Mouse (Mus musculus): ENCODE data around the gene Ptprf. TPM values are rescaled to one million over a fixed set of nuclear protein-coding genes. Genes with fewer than 3 reads are reported as not detected.

The Ptprf gene
- total RNA-seq, 2 experiments from 2014 or later = not detected

- no peak for ATAC-seq (replicated peaks; ENCODE audit: low FRiP score, low TSS enrichment, poor library complexity, severe bottlenecking)
Measured at GRCm38 (mm10) chr4:118289266-118289665, 1.9 kb downstream of the Ptprf start.

GRCm38 (mm10) chr4:118288531-118288930 lies 2.7 kb downstream of the Ptprf start:
- no peak for ATAC-seq (replicated peaks; ENCODE audit: low FRiP score, low TSS enrichment, poor library complexity, severe bottlenecking)

- ATAC-seq (replicated peaks; ENCODE audit: low FRiP score, low TSS enrichment, poor library complexity, severe bottlenecking) = no peak
Measured at GRCm38 (mm10) chr4:118286202-118286601, 5.0 kb downstream of the Ptprf start.

GRCm38 (mm10) chr4:118282182-118282562 lies 9.0 kb downstream of the Ptprf start:
- ATAC-seq (replicated peaks; ENCODE audit: low FRiP score, low TSS enrichment, poor library complexity, severe bottlenecking) = no peak

- no peak for ATAC-seq (replicated peaks; ENCODE audit: low FRiP score, low TSS enrichment, poor library complexity, severe bottlenecking)
Measured at GRCm38 (mm10) chr4:118281444-118282181, 9.6 kb downstream of the Ptprf start.

- ATAC-seq (replicated peaks; ENCODE audit: low FRiP score, low TSS enrichment, poor library complexity, severe bottlenecking) = no peak
Measured at GRCm38 (mm10) chr4:118280506-118280905, 10.7 kb downstream of the Ptprf start.

- no peak for ATAC-seq (replicated peaks; ENCODE audit: low FRiP score, low TSS enrichment, poor library complexity, severe bottlenecking)
Measured at GRCm38 (mm10) chr4:118276520-118277232, 14.5 kb downstream of the Ptprf start.

GRCm38 (mm10) chr4:118275601-118276519 lies 15.3 kb downstream of the Ptprf start:
- no peak for ATAC-seq (replicated peaks; ENCODE audit: low FRiP score, low TSS enrichment, poor library complexity, severe bottlenecking)

GRCm38 (mm10) chr4:118274521-118274920 lies 16.7 kb downstream of the Ptprf start:
- ATAC-seq (replicated peaks; ENCODE audit: low FRiP score, low TSS enrichment, poor library complexity, severe bottlenecking) = no peak

- ATAC-seq (replicated peaks; ENCODE audit: low FRiP score, low TSS enrichment, poor library complexity, severe bottlenecking) = no peak
Measured at GRCm38 (mm10) chr4:118273998-118274397, 17.2 kb downstream of the Ptprf start.

GRCm38 (mm10) chr4:118273545-118273944 lies 17.7 kb downstream of the Ptprf start:
- ATAC-seq (replicated peaks; ENCODE audit: low FRiP score, low TSS enrichment, poor library complexity, severe bottlenecking) = no peak

- peak; percentile 52 for ATAC-seq (replicated peaks; ENCODE audit: low FRiP score, low TSS enrichment, poor library complexity, severe bottlenecking)
Measured at GRCm38 (mm10) chr4:118272871-118273270, 18.3 kb downstream of the Ptprf start.

GRCm38 (mm10) chr4:118272258-118272657 lies 18.9 kb downstream of the Ptprf start:
- no peak for ATAC-seq (replicated peaks; ENCODE audit: low FRiP score, low TSS enrichment, poor library complexity, severe bottlenecking)

GRCm38 (mm10) chr4:118271556-118272074 lies 19.6 kb downstream of the Ptprf start:
- ATAC-seq (replicated peaks; ENCODE audit: low FRiP score, low TSS enrichment, poor library complexity, severe bottlenecking) = no peak

GRCm38 (mm10) chr4:118270706-118271105 lies 20.5 kb downstream of the Ptprf start:
- no peak for ATAC-seq (replicated peaks; ENCODE audit: low FRiP score, low TSS enrichment, poor library complexity, severe bottlenecking)

GRCm38 (mm10) chr4:118269999-118270398 lies 21.2 kb downstream of the Ptprf start:
- no peak for ATAC-seq (replicated peaks; ENCODE audit: low FRiP score, low TSS enrichment, poor library complexity, severe bottlenecking)

- no peak for ATAC-seq (replicated peaks; ENCODE audit: low FRiP score, low TSS enrichment, poor library complexity, severe bottlenecking)
Measured at GRCm38 (mm10) chr4:118268429-118269212, 22.6 kb downstream of the Ptprf start.

GRCm38 (mm10) chr4:118265557-118265956 lies 25.6 kb downstream of the Ptprf start:
- ATAC-seq (replicated peaks; ENCODE audit: low FRiP score, low TSS enrichment, poor library complexity, severe bottlenecking) = no peak
